In the genomic region with DNA sequence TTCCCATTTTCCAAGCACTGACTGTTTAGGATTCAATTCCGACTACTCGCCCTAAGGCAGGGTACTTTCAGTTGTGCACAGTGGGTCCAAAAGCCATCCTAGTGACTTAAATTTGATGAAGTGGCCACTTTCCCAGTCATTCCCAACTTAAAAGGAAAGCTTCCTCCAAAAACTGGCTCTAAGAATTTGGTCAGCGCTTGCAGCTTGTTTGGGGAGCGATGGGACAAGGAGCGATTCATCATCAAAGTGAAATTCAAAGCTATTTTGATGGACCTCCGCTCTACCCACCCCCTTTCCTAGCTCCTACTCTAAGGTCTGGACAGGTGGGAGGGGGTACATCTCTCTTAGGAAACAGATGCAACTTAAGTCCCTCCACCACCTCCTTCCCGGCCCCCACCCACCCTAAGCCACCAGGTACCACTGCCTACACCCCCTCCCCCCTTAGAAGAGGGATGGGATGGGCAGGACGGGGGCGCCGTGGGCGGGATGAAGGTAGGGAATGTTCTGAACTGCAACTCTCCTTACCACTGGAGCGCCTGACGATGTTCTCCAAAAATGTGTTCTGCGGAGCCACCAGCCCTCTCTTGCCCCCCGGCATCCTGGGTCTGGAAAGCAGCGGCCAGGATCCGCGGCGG, we compare ENCODE assay signal across 10 mouse cellular contexts. TPM values are rescaled to one million over a fixed set of nuclear protein-coding genes. Genes with fewer than 3 reads are reported as not detected.
A peak's percentile ranks its signal among the peaks of the same experiment; 100 is the strongest.
DNase-seq lines count a peak whose midpoint lies in the region; ATAC-seq lines count a peak whose summit lies in the region.
"Had no signal": no experiment of that assay in that cellular context is flagged by ENCODE, and none has a peak within 500 bp of the region (broad histone marks: within the 10 kb centered on the region; RNA-seq: fewer than 3 reads in every experiment).

No protein-coding gene starts in this region.

- H3K27me3 ChIP-seq in embryonic facial prominence, embryonic 14.5 days (replicated peaks; ENCODE audit: control insufficient read depth, insufficient read depth, low read length) = peaks cover 58% of the 10 kb centered on the region
- peaks cover 16% of the 10 kb centered on the region; the same call in 1 of the 2 replicates for H3K27me3 ChIP-seq in hindbrain, embryonic 12.5 days
- H3K27me3 ChIP-seq in midbrain, embryonic 16.5 days (ENCODE audit: control insufficient read depth, insufficient read depth, low read depth, low read length) = no peaks in the 10 kb centered on the region

- peak overlapping the region; percentile 46 for H3K4me3 ChIP-seq in embryonic facial prominence, embryonic 14.5 days (ENCODE audit: low read depth, low read length)
- H3K4me3 ChIP-seq in hindbrain, embryonic 12.5 days = peak overlapping the region; percentile 63
- H3K4me3 ChIP-seq in midbrain, embryonic 16.5 days (ENCODE audit: low read depth, low read length) = peak overlapping the region; percentile 78

- ATAC-seq in embryonic facial prominence, embryonic 14.5 days (ENCODE audit: low read depth) = no peak
- ATAC-seq in hindbrain, embryonic 12.5 days (ENCODE audit: low FRiP score) = peak; percentile 53
- ATAC-seq in midbrain, embryonic 16.5 days = peak; percentile 57

- WGBS in embryonic facial prominence, embryonic 14.5 days = 3% methylated on average over 19 of the region's 19 CpGs
- 4% methylated on average over 19 of the region's 19 CpGs for WGBS in hindbrain, embryonic 12.5 days
- WGBS in midbrain, embryonic 16.5 days = 3% methylated on average over 19 of the region's 19 CpGs

- 0 out of 2 replicates have a peak, but pooled peaks cover 4% of the 10 kb centered on the region for H3K4me1 ChIP-seq in embryonic facial prominence, embryonic 14.5 days (ENCODE audit: control insufficient read depth, insufficient read depth, low read length)
- H3K4me1 ChIP-seq in hindbrain, embryonic 12.5 days = peaks cover 14% of the 10 kb centered on the region
- peaks cover 18% of the 10 kb centered on the region for H3K4me1 ChIP-seq in midbrain, embryonic 16.5 days (ENCODE audit: control insufficient read depth, insufficient read depth, low read length)

- H3K9me3 ChIP-seq in embryonic facial prominence, embryonic 14.5 days (ENCODE audit: control insufficient read depth, low read length) = no peaks in the 10 kb centered on the region
- H3K9me3 ChIP-seq in hindbrain, embryonic 12.5 days (replicated peaks) = no peaks in the 10 kb centered on the region
- H3K9me3 ChIP-seq in midbrain, embryonic 16.5 days (replicated peaks; ENCODE audit: control insufficient read depth, low read length, poor library complexity, severe bottlenecking) = no peaks in the 10 kb centered on the region

- H3K36me3 ChIP-seq in embryonic facial prominence, embryonic 14.5 days (ENCODE audit: control insufficient read depth, insufficient read depth, low read length) = no peaks in the 10 kb centered on the region
- no peaks in the 10 kb centered on the region for H3K36me3 ChIP-seq in hindbrain, embryonic 12.5 days
- no peaks in the 10 kb centered on the region for H3K36me3 ChIP-seq in midbrain, embryonic 16.5 days (ENCODE audit: control insufficient read depth, insufficient read depth, low read length)

- DNase-seq in left cerebral cortex, adult 18-20 months (ENCODE audit: low spot score in 2 of 2) = peak; percentile 12 to 22
- DNase-seq in left cerebral cortex, adult 8-10 months (ENCODE audit: low spot score in 2 of 2) = no peak
- no peak for DNase-seq in embryonic facial prominence, embryonic 14.5 days (ENCODE audit: low spot score)
- DNase-seq in adrenal gland, adult 2 months = no peak
- DNase-seq in adrenal gland, postnatal 10 days = no peak
- DNase-seq in gastrocnemius, adult 8-10 months (ENCODE audit: low spot score in 2 of 2) = no peak
- DNase-seq: thymus, adult 18-20 months had no signal

- H3K4me2 ChIP-seq in embryonic facial prominence, embryonic 14.5 days (ENCODE audit: low read depth, low read length) = peak overlapping the region; percentile 83
- H3K4me2 ChIP-seq in hindbrain, embryonic 12.5 days (replicated peaks) = peak overlapping the region; percentile 91
- peak overlapping the region; percentile 96 for H3K4me2 ChIP-seq in midbrain, embryonic 16.5 days (ENCODE audit: low read length)

- peak overlapping the region; percentile 45 for H3K9ac ChIP-seq in embryonic facial prominence, embryonic 14.5 days (ENCODE audit: low read depth, low read length)
- H3K9ac ChIP-seq in hindbrain, embryonic 12.5 days = peak overlapping the region; percentile 70
- peak overlapping the region; percentile 91 for H3K9ac ChIP-seq in midbrain, embryonic 16.5 days (ENCODE audit: low read depth, low read length)

- H3K27ac ChIP-seq in embryonic facial prominence, embryonic 14.5 days (replicated peaks; ENCODE audit: low read depth, low read length) = no peak overlapping the region
- peak overlapping the region; percentile 40; the same call in 1 of the 2 replicates for H3K27ac ChIP-seq in hindbrain, embryonic 12.5 days
- H3K27ac ChIP-seq in midbrain, embryonic 16.5 days (ENCODE audit: low read length) = peak overlapping the region; percentile 79

RNA-seq across cellular contexts. Expression of gene Kcnh5, which starts 1.1 kb away (rescaled TPM):
- 10 to 100 TPM; 54.5 to 79.2 TPM for total RNA-seq in left cerebral cortex, adult 18-20 months (2021)
- 10 to 100 TPM; 50.9 to 58.2 (median 53.6) TPM for total RNA-seq in left cerebral cortex, adult 8-10 months (2022)
- 0.45 and 0.62 TPM in 2 replicates for polyA plus RNA-seq in embryonic facial prominence, embryonic 14.5 days (2014; fragmentation: Nextera tagmentation; extraction: Ambion mirVana)
- polyA plus RNA-seq in hindbrain, embryonic 12.5 days (2016; fragmentation: Nextera tagmentation; extraction: Ambion mirVana) = 0.83 and 0.93 TPM in 2 replicates
- 3.4 and 4.1 TPM in 2 replicates for polyA plus RNA-seq in midbrain, embryonic 16.5 days (2015; fragmentation: Nextera tagmentation; extraction: Ambion mirVana)
- total RNA-seq in adrenal gland, adult 2 months (2021) = under 1 TPM in 1 of 2 experiments, not detected in 1; 0.14 TPM
- polyA plus RNA-seq in adrenal gland, adult 2 months (2012; rRNA removed) = 0.02 TPM in 1 of 2 replicates, not detected in the other
- under 1 TPM; 0.15 TPM for total RNA-seq in adrenal gland, postnatal 10 days (2021)
- total RNA-seq in gastrocnemius, adult 8-10 months (2022) = not detected
- total RNA-seq: monocyte, adult 5-6 weeks had no signal

Comparison
In these comparisons a context has a peak if more than half of its experiments do, and no peak if none do; other contexts are left out.
1. DNase-seq: peak in left cerebral cortex, adult 18-20 months (2 of 2); none in left cerebral cortex, adult 8-10 months (0 of 2), embryonic facial prominence, embryonic 14.5 days (single experiment), adrenal gland, adult 2 months (single experiment), adrenal gland, postnatal 10 days (single experiment) and gastrocnemius, adult 8-10 months (0 of 2).
2. RNA of gene Kcnh5, which starts 1.1 kb away (total RNA-seq): 54.5 to 79.2 TPM in left cerebral cortex, adult 18-20 months and 50.9 to 58.2 TPM in left cerebral cortex, adult 8-10 months; 0.15 TPM in adrenal gland, postnatal 10 days, 0.14 TPM in adrenal gland, adult 2 months and not detected in gastrocnemius, adult 8-10 months; every median in the first group is over 10 times any median in the second.
3. Peak in every context shown above with its lines, with median percentiles within 50 percentile points of each other: H3K4me2 ChIP-seq, H3K4me3 ChIP-seq and H3K9ac ChIP-seq.